Mouse (Mus musculus) heart, adult 18-20 months (tissue): Measurements from ENCODE around the gene Mkrn1. TPM values are rescaled to one million over a fixed set of nuclear protein-coding genes. Genes with fewer than 3 reads are reported as not detected.
"Not testable (repeated sequence)": the region's sequence is repeated elsewhere in the genome, so short reads cannot be mapped to it uniquely, and the experiment has no call there.

Experiments
- DNase-seq, 2 experiments: peaks; one replicate each; pipeline ENCODE4 v3.0.0; 2021 to 2022; ENCODE audit warnings: mixed read lengths in 1 of 2
- long read RNA-seq, 2 experiments: library from polyadenylated mRNA; stranded (forward); transcript quantifications; one replicate each; pipeline ENCODE4 v2.0.0; 2021
- total RNA-seq, 2 experiments: library from RNA; stranded (reverse); gene quantifications; 2 replicates each; pipeline ENCODE4 v1.2.3; 2021

Gene Mkrn1
- total RNA-seq = 10 to 100 TPM; 60.2 to 65.0 TPM
- long read RNA-seq, experiment 1, transcript Mkrn1-201 (8 exons, 3,046 nt) = major isoform, 33 of 77 reads
- long read RNA-seq, experiment 1, transcript Mkrn1-203 (3 exons, 751 nt) = minor isoform, 25 of 77 reads
- long read RNA-seq, experiment 1, transcript Mkrn1-202 (5 exons, 1,511 nt) = minor isoform, 10 of 77 reads
- long read RNA-seq, experiment 1, partial matches to known transcripts = 2 of 77 reads
- long read RNA-seq, experiment 1, other reads (novel, unspliced or antisense) = 7 of 77 reads
- long read RNA-seq, experiment 2, transcript Mkrn1-203 (3 exons, 751 nt) = minor isoform, 21 of 57 reads
- long read RNA-seq, experiment 2, transcript Mkrn1-201 (8 exons, 3,046 nt) = major isoform, 23 of 57 reads
- long read RNA-seq, experiment 2, transcript Mkrn1-202 (5 exons, 1,511 nt) = minor isoform, 7 of 57 reads
- long read RNA-seq, experiment 2, partial matches to known transcripts = 4 of 57 reads
- long read RNA-seq, experiment 2, other reads (novel, unspliced or antisense) = 2 of 57 reads

DNA sequence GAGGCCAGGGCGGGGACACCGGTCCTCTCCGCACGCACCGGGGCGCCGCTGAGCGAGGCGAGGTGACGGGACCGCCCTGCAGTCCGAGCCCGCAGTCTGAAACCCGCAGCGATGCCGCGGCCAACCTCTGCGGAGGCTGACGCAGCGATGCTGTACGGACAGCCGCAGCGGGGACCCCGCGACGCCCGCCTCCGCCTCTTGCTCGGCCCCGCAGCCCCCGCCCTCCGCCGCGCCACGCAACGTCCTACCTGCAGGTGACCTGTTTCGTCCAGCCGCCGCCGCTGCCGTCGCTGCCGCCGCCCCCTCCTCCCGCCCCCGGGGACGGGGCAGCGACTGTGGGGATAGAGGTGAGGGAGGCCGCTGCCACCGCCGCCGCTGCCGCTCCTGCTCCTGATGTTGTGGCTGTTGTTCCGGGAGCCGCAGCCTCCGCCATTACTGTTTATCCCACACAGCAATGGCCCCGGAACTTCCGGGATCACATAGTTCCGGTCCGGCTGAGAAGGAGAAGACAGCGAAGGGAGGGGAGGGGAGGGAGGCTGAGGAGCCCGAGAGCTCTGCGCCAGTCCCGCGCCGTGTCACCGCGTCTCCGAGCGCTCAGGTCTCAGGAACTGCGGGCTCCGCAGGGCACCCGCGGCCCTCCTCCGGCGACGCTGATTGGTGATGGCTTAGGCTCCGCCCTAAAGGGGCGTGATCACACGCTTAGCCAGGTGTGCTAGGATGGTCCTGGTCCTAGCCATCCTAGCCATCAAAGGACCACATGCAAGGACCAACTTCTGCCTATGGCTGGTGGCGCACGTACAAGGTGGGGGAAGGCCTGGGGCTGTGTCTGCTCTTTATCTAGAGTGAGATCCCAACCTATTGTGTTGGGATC, at the start of gene Mkrn1:
Gene Mkrn1 (minus strand): TSS at position 612 of the 871 bp plus-strand sequence.
- peak; percentile 81 to 82 for DNase-seq

DNA sequence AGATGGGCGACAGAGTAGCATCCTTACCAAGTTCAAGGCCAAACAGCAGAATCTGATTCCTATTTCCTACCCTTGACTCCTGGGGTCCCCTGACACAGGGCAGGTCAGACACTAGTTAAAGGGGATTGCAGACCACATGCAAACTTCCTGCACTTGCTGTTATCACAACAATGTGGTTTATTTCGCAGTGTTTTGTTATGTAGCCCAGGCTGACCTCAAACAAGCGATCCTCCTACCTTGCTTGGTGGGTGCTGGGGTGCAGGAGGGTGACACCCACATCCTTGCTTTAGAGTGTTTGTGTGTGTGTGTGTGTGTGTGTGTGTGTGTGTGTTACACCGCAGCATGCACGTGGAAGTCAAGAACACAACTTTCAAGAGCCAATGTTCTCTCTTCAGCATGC, 49.2 kb upstream of the Mkrn1 start:
- no peak for DNase-seq

DNA sequence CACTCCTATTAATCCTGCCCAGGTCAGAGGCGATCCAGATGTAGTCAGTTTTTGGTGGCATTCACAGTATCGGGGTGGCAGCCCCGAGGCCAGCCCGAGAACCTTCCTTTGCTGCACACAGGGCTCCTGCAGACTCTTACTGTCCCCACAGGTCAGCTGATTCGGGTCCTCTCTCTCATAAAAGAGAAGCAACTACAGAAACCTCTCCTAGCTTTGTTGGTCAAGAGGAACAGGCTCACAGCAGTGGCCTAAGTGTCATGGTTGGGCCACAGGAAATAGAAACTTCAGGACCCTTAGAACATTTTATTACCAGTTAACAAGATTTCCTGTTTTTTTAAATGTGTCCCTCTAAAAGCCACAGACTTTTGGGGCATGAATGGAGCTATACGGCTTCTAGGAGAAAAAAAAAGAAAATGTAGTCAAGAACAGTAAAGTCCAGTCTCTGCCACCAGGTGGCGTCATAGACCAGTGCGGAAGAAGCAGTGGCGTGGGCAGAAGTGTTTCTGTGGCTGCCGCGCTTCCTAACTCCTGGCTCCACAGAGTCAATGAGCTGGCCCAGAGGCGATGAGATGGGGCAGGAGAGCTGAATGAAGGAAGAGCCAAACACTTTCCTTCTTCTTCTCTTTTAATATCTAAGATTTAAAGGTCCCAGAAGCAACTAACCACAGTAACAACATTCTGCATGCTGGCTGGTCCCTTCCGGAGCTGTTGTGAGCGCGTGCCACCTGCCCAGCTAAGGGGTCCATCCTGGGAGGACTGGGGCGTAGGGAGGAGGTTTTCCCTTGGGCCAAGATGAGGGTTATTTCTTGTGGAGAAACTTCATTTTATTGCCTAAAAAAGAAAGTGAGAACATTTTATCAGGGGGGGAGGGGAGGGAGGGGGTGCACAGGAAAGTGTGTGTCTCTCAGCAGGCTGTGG, 42.6 kb upstream of the Mkrn1 start:
- peak; percentile 76 to 89 for DNase-seq

DNA sequence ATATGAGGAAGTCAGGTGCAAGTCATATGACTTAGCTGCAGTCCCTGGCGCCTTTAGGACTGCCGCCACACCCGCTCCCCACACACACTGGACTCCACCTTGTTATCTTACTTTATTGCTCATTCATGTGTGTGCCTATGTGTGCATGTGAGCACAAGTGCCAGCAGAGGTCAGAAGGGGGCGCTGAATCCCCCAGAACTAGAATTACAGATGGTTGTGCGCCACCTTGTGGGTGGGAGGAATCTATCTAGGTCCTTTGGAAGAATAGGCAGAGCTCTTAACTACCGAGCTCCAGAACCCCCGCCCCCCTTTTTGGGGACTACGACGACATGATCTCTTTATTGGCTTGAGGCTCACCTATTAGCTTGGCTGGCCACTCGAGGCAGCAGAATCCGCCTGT, 39.8 kb upstream of the Mkrn1 start:
- DNase-seq = no peak

DNA sequence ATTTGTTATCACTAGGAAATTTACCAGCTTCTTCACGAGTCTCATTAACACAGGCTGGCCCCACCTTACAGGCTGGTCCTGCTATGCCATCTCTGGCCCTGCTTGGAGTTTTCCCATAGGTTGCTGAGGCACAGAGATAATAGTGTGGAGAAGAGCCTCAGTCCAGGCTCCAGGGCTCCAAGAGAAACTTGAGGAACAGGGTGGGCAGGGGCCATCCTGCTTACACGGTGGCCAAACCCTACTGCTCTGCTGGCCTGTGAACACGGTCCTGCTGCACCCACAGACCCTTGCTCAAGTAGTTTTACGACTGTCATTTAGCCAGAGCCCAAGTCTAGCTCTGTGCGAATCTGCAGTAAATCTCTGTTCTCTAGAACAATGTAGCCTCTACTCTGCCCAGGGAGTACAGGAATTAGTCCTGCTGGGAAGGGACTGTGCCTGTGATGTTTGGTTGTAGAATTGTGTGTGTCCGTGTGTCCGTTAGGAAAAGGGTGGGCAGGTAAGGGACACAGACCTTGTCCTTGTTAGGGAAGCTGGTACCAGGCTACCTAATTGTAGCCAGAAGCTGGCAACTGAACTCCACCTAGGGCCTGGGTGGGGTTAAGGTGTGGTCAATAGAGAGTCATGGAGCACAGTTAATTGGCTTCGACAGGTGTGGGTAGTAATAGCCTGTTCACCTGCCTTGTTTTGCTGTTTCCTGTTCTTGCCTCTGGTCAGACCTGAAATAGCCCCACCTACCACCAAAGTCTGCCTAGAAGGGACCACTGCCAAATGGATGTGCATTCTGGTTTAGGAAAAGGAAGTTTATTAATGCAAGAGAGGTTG, 35.3 kb upstream of the Mkrn1 start:
- DNase-seq = no peak

DNA sequence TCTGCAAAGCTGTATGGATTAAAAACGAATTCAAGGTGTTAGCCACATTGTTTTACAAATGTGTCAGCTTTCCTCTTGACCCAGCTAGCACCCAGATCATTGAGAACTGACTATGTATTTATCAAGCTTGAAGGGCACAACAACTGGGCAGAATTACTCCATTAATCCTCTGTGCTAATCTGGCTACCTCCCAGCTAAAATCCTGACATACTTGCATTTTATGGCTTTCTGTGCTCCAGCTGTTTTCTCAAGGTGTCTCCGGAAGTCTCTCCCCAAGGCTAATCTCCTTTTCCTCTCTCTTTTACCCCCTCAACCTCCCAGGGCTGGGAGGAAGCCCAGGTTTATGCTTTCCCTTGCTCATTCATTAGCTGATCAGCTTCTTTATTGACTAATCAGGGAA, 34.4 kb upstream of the Mkrn1 start:
- DNase-seq = no peak

DNA sequence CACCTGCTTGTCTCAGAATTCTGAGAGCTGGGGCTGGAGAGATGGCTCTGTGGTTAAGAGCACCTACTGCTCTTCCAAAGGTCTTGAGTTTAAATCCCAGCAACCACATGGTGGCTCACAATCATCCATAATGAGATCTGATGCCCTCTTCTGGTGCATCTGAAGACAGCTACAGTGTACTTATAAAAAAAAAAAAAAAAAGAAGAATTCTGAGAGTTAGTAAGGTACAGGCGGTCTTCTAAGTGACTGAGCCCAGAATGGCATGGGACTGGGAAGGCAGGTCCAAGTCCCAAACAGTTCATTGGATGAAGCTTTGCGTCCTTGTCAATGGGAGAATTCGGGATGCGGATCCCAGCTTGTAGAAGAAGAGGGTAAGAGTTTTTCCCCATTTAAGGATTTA, 33.3 kb upstream of the Mkrn1 start:
- no peak for DNase-seq

DNA sequence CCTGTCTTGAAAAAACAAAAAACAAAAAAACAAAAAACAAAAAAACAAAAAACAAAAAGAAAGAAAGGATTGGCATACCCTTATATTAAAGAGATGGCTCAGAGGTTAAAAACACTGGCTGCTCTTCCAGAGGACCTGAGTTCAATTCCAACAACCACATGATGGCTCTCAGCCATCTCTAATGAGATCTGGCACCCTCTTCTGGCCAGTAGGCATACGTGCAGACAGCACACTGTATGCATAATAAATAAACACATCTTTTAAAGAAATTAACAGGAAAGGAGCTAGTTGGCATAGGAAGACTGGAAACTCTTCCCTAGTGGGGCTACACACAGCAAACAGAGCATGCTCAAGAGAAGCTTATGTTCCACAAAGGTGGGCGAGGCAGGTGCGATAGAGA, 30.8 kb upstream of the Mkrn1 start:
- DNase-seq = no peak

DNA sequence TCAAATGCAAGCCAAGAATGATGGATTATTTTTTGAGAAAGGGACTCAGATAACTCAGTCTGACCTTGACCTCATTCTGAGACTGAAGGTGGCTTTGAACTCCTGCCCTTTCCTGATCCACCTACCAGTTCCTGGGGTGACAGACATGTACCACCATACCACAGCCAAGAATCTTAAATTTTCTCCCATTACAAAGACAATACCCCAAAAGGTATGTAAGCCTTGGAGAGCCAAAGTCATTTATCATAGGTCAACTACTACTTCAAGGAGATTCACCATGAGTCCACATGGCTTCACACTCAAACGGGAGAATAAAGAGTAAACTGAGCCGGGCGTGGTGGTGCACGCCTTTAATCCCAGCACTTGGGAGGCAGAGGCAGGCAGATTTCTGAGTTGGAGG, 30.3 kb upstream of the Mkrn1 start:
- no peak for DNase-seq

DNA sequence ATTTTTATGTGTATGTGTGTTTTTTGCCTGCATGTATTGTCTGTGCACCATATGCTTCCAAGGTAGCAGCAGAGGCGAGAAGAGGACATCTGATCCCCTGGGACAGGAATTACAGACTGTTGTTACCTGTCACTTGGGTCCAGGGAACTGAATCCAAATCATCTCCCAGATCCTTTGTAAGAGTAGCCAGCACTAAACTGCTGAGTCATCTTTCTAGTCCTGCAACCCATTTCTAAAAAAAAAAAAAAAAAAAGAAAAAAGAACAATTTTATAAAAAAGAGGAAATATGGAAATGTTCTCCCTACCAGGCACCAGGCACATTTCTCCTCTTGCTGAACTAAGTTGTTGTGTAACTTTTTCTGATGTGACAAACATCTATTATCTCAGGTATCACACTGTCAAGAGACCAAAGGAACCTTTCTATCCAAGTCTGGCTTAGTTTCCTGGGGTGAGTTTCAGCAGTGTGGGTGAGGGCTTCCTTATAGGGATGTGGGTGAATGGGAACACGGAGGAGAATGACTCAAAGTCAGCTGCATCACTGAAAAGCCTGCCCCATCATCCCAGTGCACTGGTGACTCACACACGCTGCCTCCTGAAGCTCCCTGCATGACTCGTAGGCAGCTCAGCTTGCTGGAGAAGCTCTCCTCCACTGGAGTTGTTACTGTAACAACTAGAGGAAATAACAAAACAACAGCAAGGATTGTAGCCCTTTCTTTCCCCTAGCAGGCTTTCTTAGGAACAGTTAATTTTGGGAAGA, 27.3 kb upstream of the Mkrn1 start:
- DNase-seq = no peak

DNA sequence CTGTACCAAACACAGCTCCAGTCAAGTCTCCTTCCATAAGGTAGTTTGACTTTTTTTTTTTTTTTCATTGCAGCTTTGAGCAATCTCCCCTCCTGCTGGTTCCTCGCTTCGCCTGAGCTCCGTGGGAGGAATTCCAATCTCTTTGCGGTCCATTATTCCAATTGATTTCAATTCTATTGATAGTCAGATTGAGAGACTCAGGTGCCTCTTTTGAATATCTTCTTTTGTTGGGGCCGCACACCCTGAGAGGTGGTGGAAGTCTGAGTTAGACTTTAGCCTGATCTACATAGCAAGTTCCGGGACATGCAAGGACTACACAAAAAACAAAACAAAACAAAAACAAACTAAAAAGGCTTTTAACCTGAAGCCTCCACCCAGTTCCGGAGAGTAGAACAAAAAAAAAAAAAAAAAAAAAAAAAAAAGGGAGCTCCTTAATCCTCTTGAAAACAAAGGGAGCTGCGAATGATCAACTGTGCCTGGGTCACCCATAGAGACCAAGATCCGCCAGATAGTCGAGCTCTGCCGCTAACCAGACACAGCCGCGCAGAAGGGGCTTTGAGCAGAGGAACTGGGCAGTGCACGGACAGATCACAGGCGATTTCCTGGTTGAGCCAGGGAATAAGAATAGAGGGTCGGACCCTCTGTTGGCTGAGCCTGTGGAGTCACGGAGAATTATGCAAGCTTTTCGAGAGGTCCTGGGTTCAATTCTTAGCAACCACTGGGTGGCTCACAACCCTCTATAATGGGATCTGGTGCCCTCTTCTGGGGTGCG, 25.7 kb upstream of the Mkrn1 start:
- no peak for DNase-seq

DNA sequence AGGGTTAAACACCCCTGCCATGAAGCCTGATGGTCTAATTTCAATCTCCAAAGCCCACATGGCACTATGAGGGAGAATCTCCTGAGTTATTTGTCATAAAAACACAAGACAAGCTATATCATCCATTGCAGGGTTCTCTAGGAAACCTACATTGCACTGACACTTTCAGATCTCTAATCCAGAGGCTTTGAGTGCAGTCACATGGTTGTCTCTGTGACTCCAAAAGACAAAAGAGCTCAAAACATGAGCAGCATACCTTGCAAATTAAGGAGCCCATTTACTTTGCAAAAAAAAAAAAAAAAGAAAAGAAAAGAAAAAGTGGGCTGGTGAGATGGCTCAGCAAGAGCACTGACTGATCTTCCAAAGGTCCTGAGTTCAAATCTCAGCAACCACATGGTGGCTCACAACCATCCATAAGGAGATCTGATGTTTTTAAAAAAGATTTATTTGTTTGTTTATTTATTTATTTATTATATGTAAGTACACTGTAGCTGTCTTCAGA, 22.6 kb upstream of the Mkrn1 start:
- DNase-seq = no peak

DNA sequence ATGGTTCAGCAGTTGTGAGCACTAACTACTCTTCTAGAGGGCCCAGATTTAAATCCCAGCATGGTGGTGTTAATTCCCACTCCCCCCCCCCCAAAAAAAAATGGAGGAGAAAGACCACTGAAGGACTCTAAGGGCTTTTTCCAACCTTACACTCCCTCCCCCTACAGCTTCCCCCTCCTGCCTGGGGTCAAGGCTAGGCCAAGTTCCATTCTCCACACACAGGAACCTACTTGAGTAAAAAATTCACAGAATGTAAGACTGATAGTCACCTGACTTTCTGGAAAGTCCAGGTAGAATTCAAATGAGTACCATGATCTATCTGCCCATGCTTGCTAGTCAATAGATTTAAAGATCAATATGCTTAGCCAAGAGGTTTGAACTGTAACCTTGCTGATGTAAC, 19.9 kb upstream of the Mkrn1 start:
- DNase-seq = no peak

DNA sequence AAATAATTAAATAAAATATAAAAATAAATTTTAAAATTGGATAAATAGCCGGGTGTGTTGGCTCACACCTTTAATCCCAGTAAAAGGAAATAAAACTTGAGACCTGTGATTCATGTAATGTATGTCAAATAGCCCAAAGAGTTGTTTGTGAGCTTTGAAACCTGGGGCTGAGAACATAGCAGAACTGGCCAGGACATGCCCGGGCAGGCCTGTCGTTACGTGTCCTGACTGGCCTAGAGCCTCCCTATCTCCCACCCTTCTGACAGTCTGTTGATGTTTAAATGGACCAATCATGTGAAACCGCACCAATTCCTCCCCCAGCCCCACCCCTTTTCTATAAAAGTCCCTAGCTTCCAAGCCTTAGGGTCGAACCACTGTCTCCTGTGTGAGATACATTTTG, 17.3 kb upstream of the Mkrn1 start:
- DNase-seq = not testable (repeated sequence)

DNA sequence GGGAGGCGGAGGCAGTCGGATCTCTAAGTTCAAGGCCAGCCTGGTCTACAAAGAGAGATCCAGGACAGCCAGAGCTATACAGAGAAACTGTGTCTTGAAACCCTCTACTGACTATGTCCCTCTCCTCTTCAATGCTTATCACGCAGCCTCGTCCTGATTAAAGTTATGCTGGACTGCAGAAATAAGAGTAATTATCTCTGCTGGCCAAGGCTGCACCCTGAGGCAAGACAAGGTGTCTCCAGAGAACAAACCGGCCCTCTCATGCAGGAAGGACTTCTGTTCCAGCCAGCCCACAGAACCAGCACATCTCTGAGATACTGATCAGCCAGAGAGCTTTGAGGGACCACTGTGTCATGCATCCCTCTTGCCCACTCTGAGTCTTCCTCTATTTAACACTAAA, 15.6 kb upstream of the Mkrn1 start:
- DNase-seq = no peak

DNA sequence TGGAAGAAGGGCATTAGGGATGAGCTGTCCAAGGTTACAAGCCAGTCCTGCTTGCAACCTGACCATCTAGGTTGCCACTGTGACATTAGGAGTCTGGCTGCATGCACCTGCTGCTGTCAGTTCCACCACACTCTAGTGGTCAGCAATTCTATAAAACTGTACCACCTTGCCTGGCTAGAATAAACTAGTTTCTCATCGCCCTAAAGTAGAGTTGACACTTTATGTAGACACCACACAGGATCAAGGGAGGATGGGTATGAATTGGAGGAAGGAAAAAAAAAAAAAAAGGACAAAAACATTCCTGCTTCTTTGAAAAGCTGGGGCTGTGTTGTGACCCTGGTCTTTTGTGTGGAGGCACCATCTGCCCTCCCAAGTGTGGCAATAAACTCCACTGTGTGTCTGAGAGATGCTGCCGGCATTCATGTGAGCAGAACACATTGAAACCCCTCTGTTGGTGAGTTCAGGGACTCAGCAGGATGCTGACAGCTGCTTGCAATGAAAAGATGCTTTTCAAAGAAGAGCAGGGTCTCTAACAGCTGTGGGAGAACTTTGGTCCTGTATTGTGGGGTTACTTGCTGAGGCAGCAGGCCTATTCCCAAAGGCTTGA, 14.7 kb upstream of the Mkrn1 start:
- DNase-seq = no peak

DNA sequence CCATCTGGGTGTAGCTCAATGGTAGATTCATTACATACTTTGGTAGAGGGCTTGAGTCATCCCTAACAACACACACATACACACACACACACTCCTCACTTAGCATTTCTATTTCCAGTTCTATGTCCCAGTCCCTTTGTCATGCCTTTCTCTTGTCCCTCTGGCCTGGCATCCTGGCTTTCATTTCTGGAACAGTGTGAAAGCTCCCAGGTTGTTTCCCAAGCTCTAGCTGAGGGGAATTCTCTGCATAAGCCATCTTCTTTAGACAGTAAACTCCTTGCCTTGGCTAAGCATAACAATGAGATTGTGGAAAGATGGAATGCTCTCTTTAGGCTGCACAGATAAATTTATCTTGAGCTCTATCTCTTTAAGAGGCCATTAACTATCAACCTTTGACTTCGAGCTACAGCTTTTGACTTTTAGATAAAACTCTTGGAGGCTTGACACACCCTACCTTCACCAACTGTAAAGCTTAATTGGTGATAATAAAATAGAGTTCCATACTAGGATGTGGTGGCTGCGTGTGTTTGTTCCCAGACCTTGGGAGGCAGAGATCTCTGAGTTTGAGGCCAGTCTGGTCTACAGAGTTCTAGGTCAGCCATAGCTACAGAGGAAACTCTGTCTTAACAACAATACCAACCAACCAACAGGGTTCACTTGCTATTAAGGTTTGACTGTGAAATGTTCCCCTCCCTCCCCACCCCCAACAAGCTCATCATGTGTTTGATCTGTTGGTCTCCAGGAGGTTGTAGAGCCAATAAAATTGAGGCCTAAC, 14.0 kb upstream of the Mkrn1 start:
- DNase-seq = no peak

DNA sequence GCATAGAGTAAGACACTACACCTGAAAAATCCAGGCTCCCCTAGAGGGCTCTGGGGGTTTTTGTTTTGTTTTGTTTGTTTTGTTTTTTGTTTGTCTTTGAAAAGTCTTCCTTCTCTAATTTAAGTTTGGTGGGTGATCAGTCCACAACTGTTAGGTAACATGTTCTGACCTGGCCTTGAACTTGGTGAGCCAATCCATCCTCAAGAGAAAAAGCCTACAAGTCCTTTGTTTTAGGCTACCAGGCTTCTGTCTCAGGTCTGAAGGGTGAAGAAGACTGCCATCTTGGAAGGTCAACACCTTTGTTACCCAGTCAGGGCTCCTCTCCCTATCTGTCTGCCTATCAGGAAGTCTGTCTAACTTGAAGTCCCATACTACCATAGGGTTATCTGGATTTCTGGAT, 13.4 kb upstream of the Mkrn1 start:
- no peak for DNase-seq
